Mouse (Mus musculus) megakaryocyte, embryonic 14.5 days (primary cell): ENCODE results near the gene Glt6d1.

Experiments used
- FLI1 ChIP-seq: IDR thresholded peaks from 2 replicates; pipeline ENCODE4 v1.6.1; 2012; ENCODE audit warnings: low read length, inconsistent platforms, mixed read lengths
- GATA1 ChIP-seq: IDR thresholded peaks from 3 replicates; pipeline ENCODE4 v1.6.1; 2012; ENCODE audit warnings: mixed read lengths, low read length, inconsistent platforms, borderline replicate concordance

DNA sequence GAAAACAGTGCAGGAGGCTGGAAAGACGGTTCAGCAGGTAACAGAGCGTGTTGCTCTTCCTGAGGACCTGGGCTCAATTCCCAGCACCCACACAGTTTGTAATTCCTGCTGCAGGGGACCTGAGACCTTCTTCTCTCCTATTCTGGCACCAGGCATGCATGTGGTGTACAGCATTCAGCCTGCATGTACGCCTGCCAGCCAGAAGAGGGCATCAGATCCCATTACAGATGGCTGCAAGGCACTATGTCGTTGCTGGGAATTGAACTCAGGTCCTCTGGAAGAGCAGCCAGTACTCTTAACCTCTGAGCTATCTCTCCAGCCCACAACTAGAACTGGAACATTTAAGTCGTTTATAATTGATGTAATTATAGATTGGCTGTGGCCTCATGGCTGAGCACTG is 2.3 kb downstream of the Glt6d1 start:
- no peak for TF ChIP-seq FLI1
- TF ChIP-seq GATA1: no peak
